Mouse (Mus musculus): ENCODE results near the gene Slc16a5.
"Not testable (repeated sequence)": the region's sequence is repeated elsewhere in the genome, so short reads cannot be mapped to it uniquely, and the experiment has no call there.

The Slc16a5 gene

GRCm38 (mm10) chr11:115481553-115482259 is 19.4 kb downstream of the Slc16a5 start:
- no peak for DNase-seq (ENCODE audit: low read depth)

- no peak for DNase-seq (ENCODE audit: low read depth)
Measured at GRCm38 (mm10) chr11:115483278-115483677, 21.0 kb downstream of the Slc16a5 start.

- DNase-seq (ENCODE audit: low read depth): no peak
Measured at GRCm38 (mm10) chr11:115483726-115484125, 21.5 kb downstream of the Slc16a5 start.

GRCm38 (mm10) chr11:115485155-115485554 is 22.9 kb downstream of the Slc16a5 start:
- no peak for DNase-seq (ENCODE audit: low read depth)

GRCm38 (mm10) chr11:115488551-115489104 is 26.4 kb downstream of the Slc16a5 start:
- no peak for DNase-seq (ENCODE audit: low read depth)

- no peak for DNase-seq (ENCODE audit: low read depth)
Measured at GRCm38 (mm10) chr11:115490441-115491355, 28.4 kb downstream of the Slc16a5 start.

- DNase-seq (ENCODE audit: low read depth): peak; percentile 44
Measured at GRCm38 (mm10) chr11:115491356-115492083, 29.2 kb downstream of the Slc16a5 start, which contains the start of gene Nt5c. Nt5c (minus strand) TSS chr11:115491862.

- DNase-seq (ENCODE audit: low read depth): no peak
Measured at GRCm38 (mm10) chr11:115492387-115492786, 30.1 kb downstream of the Slc16a5 start.

GRCm38 (mm10) chr11:115496559-115496958 is 34.3 kb downstream of the Slc16a5 start:
- not testable (repeated sequence) for DNase-seq (ENCODE audit: low read depth)

- no peak for DNase-seq (ENCODE audit: low read depth)
Measured at GRCm38 (mm10) chr11:115502636-115503035, 40.4 kb downstream of the Slc16a5 start.

- no peak for DNase-seq (ENCODE audit: low read depth)
Measured at GRCm38 (mm10) chr11:115506586-115506985, 44.3 kb downstream of the Slc16a5 start.

- no peak for DNase-seq (ENCODE audit: low read depth)
Measured at GRCm38 (mm10) chr11:115508061-115508460, 45.8 kb downstream of the Slc16a5 start.

GRCm38 (mm10) chr11:115509773-115510506 is 47.7 kb downstream of the Slc16a5 start:
- peak; percentile 7 for DNase-seq (ENCODE audit: low read depth)

- no peak for DNase-seq (ENCODE audit: low read depth)
Measured at GRCm38 (mm10) chr11:115510507-115510888, 48.2 kb downstream of the Slc16a5 start.

GRCm38 (mm10) chr11:115511121-115511520 is 48.8 kb downstream of the Slc16a5 start:
- DNase-seq (ENCODE audit: low read depth): no peak

- no peak for DNase-seq (ENCODE audit: low read depth)
Measured at GRCm38 (mm10) chr11:115512004-115512403, 49.7 kb downstream of the Slc16a5 start.

GRCm38 (mm10) chr11:115512407-115513183 is 50.3 kb downstream of the Slc16a5 start:
- no peak for DNase-seq (ENCODE audit: low read depth)

- no peak for DNase-seq (ENCODE audit: low read depth)
Measured at GRCm38 (mm10) chr11:115513271-115514237, 51.3 kb downstream of the Slc16a5 start.

- peak; percentile 90 for DNase-seq (ENCODE audit: low read depth)
Measured at GRCm38 (mm10) chr11:115514238-115514663, 52.0 kb downstream of the Slc16a5 start, which contains the start of gene Jpt1. Jpt1 (minus strand) TSS chr11:115514387.

Measured in fibroblast of lung, adult 2 months (primary cell).